Mouse (Mus musculus) hindbrain, embryonic 10.5 days (tissue): ENCODE data around the gene Kif16b. TPM values are rescaled to one million over a fixed set of nuclear protein-coding genes. Genes with fewer than 3 reads are reported as not detected.

ENCODE experiments used
- DNase-seq: peaks from one replicate; pipeline ENCODE4 v3.0.0-alpha.2; 2017; ENCODE audit warnings: low spot score
- H3K27ac ChIP-seq: fragments of 300-500 bp; sonication (generic); 2 replicates; pipeline ENCODE4 v1.5.1; 2016; ENCODE audit warnings: mild to moderate bottlenecking, moderate library complexity
- H3K27me3 ChIP-seq: fragments of 300-500 bp; sonication (generic); 2 replicates; pipeline ENCODE4 v1.6.1; 2016; ENCODE audit warnings: mild to moderate bottlenecking; ENCODE audit not compliant: poor library complexity, insufficient read depth, severe bottlenecking
- H3K36me3 ChIP-seq: fragments of 300-500 bp; sonication (generic); 2 replicates; pipeline ENCODE4 v1.6.1; 2016; ENCODE audit warnings: mild to moderate bottlenecking, moderate library complexity
- H3K4me1 ChIP-seq: fragments of 300-500 bp; sonication (generic); replicated peaks from 2 replicates; pipeline ENCODE4 v1.6.1; 2016; ENCODE audit warnings: mild to moderate bottlenecking
- H3K4me3 ChIP-seq: fragments of 300-500 bp; sonication (generic); 2 replicates; pipeline ENCODE4 v1.5.1; 2016; ENCODE audit warnings: mild to moderate bottlenecking, moderate library complexity
- H3K9me3 ChIP-seq: fragments of 300-500 bp; sonication (generic); 2 replicates; pipeline ENCODE4 v1.6.1; 2016; ENCODE audit warnings: mild to moderate bottlenecking, moderate library complexity
- WGBS: fragments of 180-500 bp; shearing (Covaris S2); methylation state at CpG from one replicate; pipeline ENCODE4 v1.1.7; 2016; 5-methylcytosine and 5-hydroxymethylcytosine counted together
- polyA plus RNA-seq: library from polyadenylated mRNA; unstranded; fragments of >200 nt; fragmentation: Nextera tagmentation; extraction: Ambion mirVana; gene quantifications from 2 replicates; pipeline ENCODE4 v1.2.1, GENCODE M21; 2016

The Kif16b gene
- polyA plus RNA-seq, 1 experiment from 2014 or later = 4.2 TPM

DNA sequence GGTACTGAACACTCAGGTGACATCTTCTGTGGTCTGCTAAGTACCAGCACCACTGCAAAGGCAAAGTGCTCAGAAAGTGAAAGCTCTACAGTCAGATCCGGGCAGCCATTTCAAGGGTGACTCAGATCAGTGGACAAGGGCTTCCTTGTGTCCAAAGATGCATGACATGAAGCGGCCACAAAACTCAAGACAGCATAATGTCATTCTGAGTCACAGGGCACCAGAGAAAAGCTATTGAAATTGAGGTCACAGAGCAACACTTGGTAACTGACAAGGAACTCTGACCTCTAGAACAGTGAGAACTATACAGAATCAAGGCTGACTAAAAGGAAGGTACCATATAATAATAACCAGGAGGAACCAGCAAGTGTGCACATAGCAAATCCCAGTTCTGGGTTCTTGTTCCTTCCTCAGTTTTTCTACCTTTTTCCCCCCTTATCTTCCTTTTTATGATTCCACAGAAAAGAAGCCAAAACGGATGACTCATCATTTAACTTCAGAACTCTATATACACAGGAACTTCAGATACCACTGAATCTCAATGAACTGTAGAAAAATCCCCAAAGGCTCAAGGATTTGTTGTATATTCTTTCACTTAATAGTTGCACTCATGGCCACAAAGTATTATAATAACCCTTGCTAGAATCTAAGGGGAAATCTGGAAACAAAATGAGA lies 143.1 kb downstream of the Kif16b start:
- Histone ChIP-seq H3K36me3 (no peaks in the 10 kb centered on the region), H3K27me3 (no peaks in the 10 kb centered on the region), H3K4me1 (no peaks in the 10 kb centered on the region), H3K27ac (no peak overlapping the region), H3K9me3 (no peaks in the 10 kb centered on the region), H3K4me3 (no peak overlapping the region)
- no peak for DNase-seq
- WGBS = 71% methylated on average over 3 of the region's 3 CpGs

- WGBS = 86% methylated on average over 2 of the region's 2 CpGs
- H3K4me3 ChIP-seq = no peak overlapping the region
- no peaks in the 10 kb centered on the region for H3K27me3 ChIP-seq
- no peaks in the 10 kb centered on the region for H3K9me3 ChIP-seq
- H3K4me1 ChIP-seq = peaks cover 5% of the 10 kb centered on the region; the same call in 1 of the 2 replicates
- H3K27ac ChIP-seq = no peak overlapping the region
- DNase-seq = no peak
- H3K36me3 ChIP-seq = no peaks in the 10 kb centered on the region
Measured at GRCm38 (mm10) chr2:142739338-142739737, 162.0 kb downstream of the Kif16b start.

- DNase-seq = no peak
- H3K4me3 ChIP-seq = no peak overlapping the region
- WGBS = 91% methylated on average over 2 of the region's 2 CpGs
- no peaks in the 10 kb centered on the region for H3K9me3 ChIP-seq
- H3K27ac ChIP-seq = no peak overlapping the region
- no peaks in the 10 kb centered on the region for H3K27me3 ChIP-seq
- H3K4me1 ChIP-seq = peaks cover 5% of the 10 kb centered on the region; the same call in 1 of the 2 replicates
- H3K36me3 ChIP-seq = no peaks in the 10 kb centered on the region
Measured at GRCm38 (mm10) chr2:142738488-142738887, 162.8 kb downstream of the Kif16b start.

DNA sequence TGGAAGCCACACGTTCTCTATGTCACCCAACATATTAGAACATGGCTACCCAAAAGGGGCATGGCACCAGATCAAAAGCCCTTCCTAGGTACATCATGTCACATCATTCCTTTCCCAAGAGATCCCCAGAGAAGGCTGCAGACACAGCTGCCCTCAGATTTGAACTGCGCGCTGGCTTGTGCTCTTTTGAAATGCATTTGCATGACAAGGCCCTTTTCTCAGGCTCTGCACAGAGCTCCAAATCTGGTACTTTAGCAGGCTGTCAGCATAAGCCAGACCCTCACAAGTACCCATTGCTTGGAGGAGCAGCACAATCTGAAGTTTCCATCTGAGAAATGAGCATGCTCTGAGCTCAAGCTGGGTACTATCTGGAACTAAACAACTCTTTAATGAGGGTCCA lies 165.6 kb downstream of the Kif16b start:
- no peak for DNase-seq
- Histone ChIP-seq H3K4me1 (peaks cover 5% of the 10 kb centered on the region; the same call in 1 of the 2 replicates), H3K4me3 (no peak overlapping the region), H3K27ac (no peak overlapping the region), H3K27me3 (no peaks in the 10 kb centered on the region), H3K36me3 (no peaks in the 10 kb centered on the region), H3K9me3 (no peaks in the 10 kb centered on the region)
- WGBS = 65% methylated on average over 3 of the region's 3 CpGs

DNA sequence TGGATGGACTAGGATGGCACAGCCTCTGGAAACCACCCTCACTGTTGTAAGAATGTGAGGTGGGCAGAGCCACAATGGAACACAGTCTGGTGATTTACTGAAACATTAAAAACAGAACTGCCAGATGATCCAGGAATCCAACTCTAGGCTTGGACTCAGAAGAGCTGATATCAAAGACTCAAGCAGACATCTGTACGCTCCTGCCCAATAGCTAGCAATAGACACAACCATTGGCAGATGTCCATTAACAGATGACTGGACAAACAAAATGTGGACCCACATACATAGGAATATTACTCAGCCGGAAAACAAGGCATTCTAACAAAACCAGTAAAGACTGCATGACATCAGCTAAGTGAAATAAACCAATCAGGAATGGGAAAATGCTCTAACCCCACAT lies 167.3 kb downstream of the Kif16b start:
- no peak for DNase-seq
- no peak overlapping the region for H3K27ac ChIP-seq
- 87% methylated on average over 2 of the region's 2 CpGs for WGBS

DNA sequence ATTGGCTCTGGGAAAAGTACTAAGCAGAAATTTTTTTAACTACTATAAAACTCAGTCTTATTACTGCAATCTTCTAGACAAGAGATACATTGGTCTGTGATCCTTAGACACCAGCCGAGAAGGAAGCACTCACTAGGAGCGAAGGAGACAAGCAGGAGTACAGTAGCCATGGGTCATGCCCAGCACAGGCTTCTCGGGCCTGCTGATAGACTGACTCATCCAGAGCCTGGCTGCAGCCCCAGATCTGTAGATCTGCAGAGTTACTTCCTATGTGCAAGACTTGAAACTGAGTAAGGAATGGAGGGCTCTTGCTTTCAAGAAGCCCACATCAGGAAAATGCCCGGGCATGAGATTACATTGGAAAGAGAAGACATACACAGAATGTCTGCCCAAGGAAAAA lies 169.0 kb downstream of the Kif16b start:
- Histone ChIP-seq H3K4me1 (peaks cover 8% of the 10 kb centered on the region; the same call in 1 of the 2 replicates), H3K4me3 (no peak overlapping the region), H3K9me3 (no peaks in the 10 kb centered on the region), H3K36me3 (no peaks in the 10 kb centered on the region), H3K27ac (no peak overlapping the region), H3K27me3 (no peaks in the 10 kb centered on the region)
- no peak for DNase-seq
- WGBS = 92% methylated on average over 4 of the region's 4 CpGs

More for the DNA sequence above, 167.3 kb downstream of the Kif16b start:
- Histone ChIP-seq H3K36me3 (no peaks in the 10 kb centered on the region), H3K4me3 (no peak overlapping the region), H3K4me1 (peaks cover 8% of the 10 kb centered on the region; the same call in 1 of the 2 replicates), H3K9me3 (no peaks in the 10 kb centered on the region), H3K27me3 (no peaks in the 10 kb centered on the region)

DNA sequence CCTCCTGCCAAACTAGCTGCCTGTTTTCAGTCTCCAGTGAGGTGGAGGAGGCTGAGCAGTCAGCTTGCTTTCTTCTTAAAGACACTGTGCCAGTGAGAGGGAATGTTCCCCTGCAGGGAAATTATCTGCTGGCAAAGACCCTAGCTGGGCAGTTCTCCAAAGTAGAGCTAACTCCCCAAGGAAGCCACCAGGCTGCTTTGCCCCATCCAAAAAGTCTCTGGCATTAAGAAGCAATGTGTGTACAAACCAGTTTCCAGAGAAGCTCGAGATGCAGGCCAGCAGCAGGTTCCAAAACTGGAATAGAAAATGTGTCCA lies 169.6 kb downstream of the Kif16b start:
- 65% methylated on average over 1 of the region's 1 CpGs for WGBS
- DNase-seq = no peak

DNA sequence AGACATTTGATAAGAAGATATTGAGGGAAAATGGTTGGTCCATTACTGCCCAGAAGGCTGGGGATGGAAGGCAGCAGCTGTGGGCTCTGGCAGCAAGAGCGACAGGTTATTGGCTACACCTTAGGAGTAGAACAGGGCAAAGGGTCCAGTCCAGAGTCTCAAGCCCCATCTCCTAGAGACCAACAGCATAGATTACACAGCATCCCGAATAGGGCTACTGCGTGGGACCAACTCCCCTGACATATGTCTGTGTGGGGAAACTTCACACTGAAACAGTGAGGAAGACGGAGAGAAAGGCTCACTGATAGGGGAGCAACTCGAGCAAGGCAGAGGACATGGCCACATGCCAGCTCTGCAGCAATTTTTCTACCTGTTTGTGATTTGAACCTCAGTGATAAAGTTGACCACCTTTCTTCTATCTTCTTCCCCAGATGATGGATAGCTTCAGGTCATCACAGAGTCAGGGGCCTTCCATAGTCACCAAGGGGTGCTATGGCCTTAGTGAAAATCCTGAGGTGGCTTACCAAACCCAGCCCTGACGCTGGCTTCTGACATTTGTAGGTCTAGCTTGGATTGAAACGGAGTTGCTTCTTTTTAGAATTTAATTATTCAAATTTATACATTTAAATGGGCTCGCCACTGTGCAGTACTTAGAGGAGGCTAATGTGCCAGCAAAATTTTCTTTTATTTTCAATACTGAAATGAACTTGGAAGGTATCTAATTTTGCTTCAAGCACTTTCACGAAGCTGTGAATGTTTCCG lies 170.1 kb downstream of the Kif16b start:
- Histone ChIP-seq H3K4me1 (peaks cover 8% of the 10 kb centered on the region; the same call in 1 of the 2 replicates), H3K9me3 (no peaks in the 10 kb centered on the region), H3K27me3 (no peaks in the 10 kb centered on the region), H3K36me3 (no peaks in the 10 kb centered on the region), H3K27ac (no peak overlapping the region), H3K4me3 (no peak overlapping the region)
- DNase-seq = no peak
- WGBS = 86% methylated on average over 10 of the region's 10 CpGs

More for the DNA sequence above, 169.6 kb downstream of the Kif16b start:
- Histone ChIP-seq H3K36me3 (no peaks in the 10 kb centered on the region), H3K27ac (no peak overlapping the region), H3K4me1 (peaks cover 8% of the 10 kb centered on the region; the same call in 1 of the 2 replicates), H3K4me3 (no peak overlapping the region), H3K27me3 (no peaks in the 10 kb centered on the region), H3K9me3 (no peaks in the 10 kb centered on the region)

DNA sequence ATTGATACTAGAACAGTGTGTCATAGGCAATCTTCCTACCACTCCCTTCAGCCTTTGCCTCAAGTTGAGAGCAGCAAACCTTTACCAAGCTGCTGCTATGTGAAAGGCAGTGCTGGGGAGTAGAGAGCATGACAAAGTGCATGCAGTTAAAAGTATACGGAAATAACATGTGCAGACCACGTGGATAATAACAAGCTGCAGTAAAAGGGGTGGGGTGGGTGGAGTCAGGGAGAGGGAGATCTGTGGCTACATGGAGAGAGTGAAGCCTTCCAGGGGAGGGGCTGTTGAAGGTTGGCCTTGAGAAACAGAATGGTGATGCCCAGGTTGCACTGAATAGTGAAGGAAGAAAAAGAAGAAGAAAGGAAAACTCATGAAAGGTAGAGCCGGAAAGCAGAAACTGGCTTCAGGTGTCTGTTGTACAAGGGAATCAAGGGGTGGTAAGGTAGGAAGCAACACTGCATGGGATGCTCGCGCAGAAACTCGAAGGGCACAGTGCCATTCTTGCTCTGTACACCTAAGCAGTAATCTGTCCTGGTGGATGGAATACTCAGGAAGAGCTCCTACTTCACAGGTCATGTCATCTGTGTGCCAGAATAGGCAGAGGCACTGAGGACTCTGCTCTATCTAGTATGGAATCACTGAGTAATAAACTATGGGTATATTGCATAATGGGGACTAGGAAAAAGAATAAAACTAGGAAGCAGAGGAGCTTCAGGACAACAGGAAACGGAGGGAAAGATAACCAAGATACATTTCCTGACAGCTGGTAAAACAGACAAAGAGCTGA lies 176.9 kb downstream of the Kif16b start:
- H3K9me3 ChIP-seq = no peaks in the 10 kb centered on the region
- no peak for DNase-seq
- H3K36me3 ChIP-seq = no peaks in the 10 kb centered on the region
- no peaks in the 10 kb centered on the region for H3K27me3 ChIP-seq
- no peak overlapping the region for H3K27ac ChIP-seq
- H3K4me1 ChIP-seq = no peaks in the 10 kb centered on the region
- no peak overlapping the region for H3K4me3 ChIP-seq
- WGBS = 86% methylated on average over 7 of the region's 7 CpGs

GRCm38 (mm10) chr2:142720174-142720573 lies 181.2 kb downstream of the Kif16b start:
- peaks cover 8% of the 10 kb centered on the region for H3K4me1 ChIP-seq
- no peak overlapping the region for H3K27ac ChIP-seq
- no peak overlapping the region for H3K4me3 ChIP-seq
- no peaks in the 10 kb centered on the region for H3K36me3 ChIP-seq
- DNase-seq = no peak
- H3K9me3 ChIP-seq = no peaks in the 10 kb centered on the region
- WGBS = 76% methylated on average over 2 of the region's 2 CpGs
- H3K27me3 ChIP-seq = no peaks in the 10 kb centered on the region

DNA sequence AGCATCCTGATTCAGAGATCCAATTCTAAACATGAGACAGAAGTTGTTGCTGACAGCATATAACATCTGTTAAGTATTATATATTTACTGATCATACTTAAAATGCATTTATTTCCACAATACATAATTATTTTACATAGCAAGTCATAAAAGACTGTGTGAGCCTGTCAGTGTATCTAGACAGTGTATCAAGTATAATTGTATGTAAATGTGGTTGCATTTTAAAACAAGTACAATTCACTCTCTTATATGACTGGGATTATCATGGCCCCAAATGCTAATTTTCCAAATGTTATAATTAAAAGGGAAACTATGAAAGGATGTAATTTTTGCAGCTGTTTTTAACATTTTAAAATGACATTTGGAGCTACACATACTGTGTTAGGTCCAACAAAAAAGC lies 182.3 kb downstream of the Kif16b start:
- no peak for DNase-seq
- Histone ChIP-seq H3K27ac (no peak overlapping the region), H3K9me3 (no peaks in the 10 kb centered on the region), H3K4me1 (peaks cover 13% of the 10 kb centered on the region), H3K36me3 (no peaks in the 10 kb centered on the region), H3K4me3 (no peak overlapping the region), H3K27me3 (no peaks in the 10 kb centered on the region)

DNA sequence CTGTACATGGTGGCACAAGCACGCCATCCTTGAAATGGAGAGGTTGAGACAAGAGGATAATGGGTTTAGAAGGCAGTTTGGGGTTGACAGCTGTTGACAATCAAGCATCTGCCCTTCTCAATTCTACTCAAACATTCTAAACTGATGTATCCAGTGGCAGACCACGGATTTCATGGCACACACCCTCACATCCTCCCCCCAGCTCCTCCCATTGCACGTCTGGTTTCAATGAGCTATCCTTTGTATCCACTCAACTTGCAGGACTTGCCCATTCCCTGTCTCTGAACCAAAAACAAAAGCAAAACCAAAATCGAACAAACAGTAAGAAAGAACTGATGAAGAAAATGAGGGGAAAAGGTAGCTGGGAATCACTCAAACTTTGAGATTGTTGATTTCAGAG lies 183.7 kb downstream of the Kif16b start:
- Histone ChIP-seq H3K36me3 (no peaks in the 10 kb centered on the region), H3K4me1 (peaks cover 13% of the 10 kb centered on the region), H3K27ac (no peak overlapping the region), H3K4me3 (no peak overlapping the region), H3K27me3 (no peaks in the 10 kb centered on the region), H3K9me3 (no peaks in the 10 kb centered on the region)
- DNase-seq = no peak
- WGBS = 76% methylated on average over 4 of the region's 4 CpGs

GRCm38 (mm10) chr2:142715912-142716260 lies 185.4 kb downstream of the Kif16b start:
- no peaks in the 10 kb centered on the region for H3K27me3 ChIP-seq
- peaks cover 13% of the 10 kb centered on the region for H3K4me1 ChIP-seq
- H3K9me3 ChIP-seq = no peaks in the 10 kb centered on the region
- no peak for DNase-seq
- no peak overlapping the region for H3K4me3 ChIP-seq
- H3K27ac ChIP-seq = 0 out of 2 replicates have a peak overlapping the region, but pooled peaks have one; percentile 29
- peaks cover 6% of the 10 kb centered on the region; the same call in 1 of the 2 replicates for H3K36me3 ChIP-seq
